Mouse (Mus musculus) midbrain, embryonic 16.5 days (tissue): ENCODE measurements around the gene Zfp36l2. TPM values are rescaled to one million over a fixed set of nuclear protein-coding genes. Genes with fewer than 3 reads are reported as not detected.

Experiments
- ATAC-seq: fragments of 200-750 bp; cut with Nextera tagmentation; 2 replicates; pipeline ENCODE4 v1.8.0; 2017; ENCODE audit warnings: moderate TSS enrichment
- H3K27ac ChIP-seq: fragments of 300-500 bp; sonication (generic); 2 replicates; pipeline ENCODE4 v1.5.1; 2014; ENCODE audit warnings: mild to moderate bottlenecking, low read length, mixed read lengths
- H3K27me3 ChIP-seq: fragments of 300-500 bp; sonication (generic); 2 replicates; pipeline ENCODE4 v1.6.1; 2014; ENCODE audit warnings: low read depth, low read length, mixed read lengths; ENCODE audit not compliant: control insufficient read depth, insufficient read depth
- H3K36me3 ChIP-seq: fragments of 300-500 bp; sonication (generic); 2 replicates; pipeline ENCODE4 v1.6.1; 2014; ENCODE audit warnings: mild to moderate bottlenecking, low read length, moderate library complexity, mixed read lengths; ENCODE audit not compliant: control insufficient read depth, insufficient read depth
- H3K4me1 ChIP-seq: fragments of 300-500 bp; sonication (generic); 2 replicates; pipeline ENCODE4 v1.6.1; 2014; ENCODE audit warnings: mild to moderate bottlenecking, low read length, mixed read lengths; ENCODE audit not compliant: control insufficient read depth, insufficient read depth
- H3K4me2 ChIP-seq: fragments of 300-500 bp; sonication (generic); 2 replicates; pipeline ENCODE4 v1.6.1; 2014; ENCODE audit warnings: mild to moderate bottlenecking, low read length, mixed read lengths
- H3K4me3 ChIP-seq: fragments of 300-500 bp; sonication (generic); 2 replicates; pipeline ENCODE4 v1.5.1; 2014; ENCODE audit warnings: low read depth, mild to moderate bottlenecking, low read length, moderate library complexity, mixed read lengths
- H3K9ac ChIP-seq: fragments of 300-500 bp; sonication (generic); 2 replicates; pipeline ENCODE4 v1.6.1; 2014; ENCODE audit warnings: low read depth, low read length, mixed read lengths
- H3K9me3 ChIP-seq: fragments of 300-500 bp; sonication (generic); replicated peaks from 2 replicates; pipeline ENCODE4 v1.6.1; 2014; ENCODE audit warnings: mild to moderate bottlenecking, low read length, mixed read lengths; ENCODE audit not compliant: control insufficient read depth, poor library complexity, severe bottlenecking
- WGBS: fragments of 180-500 bp; shearing (Covaris S2); extraction: QIAGEN DNeasy Blood & Tissue Kit; methylation state at CpG from one replicate; pipeline ENCODE4 v1.1.7; 2014; 5-methylcytosine and 5-hydroxymethylcytosine counted together
- polyA plus RNA-seq: library from polyadenylated mRNA; unstranded; fragments of >200 nt; fragmentation: Nextera tagmentation; extraction: Ambion mirVana; gene quantifications from 2 replicates; pipeline ENCODE4 v1.2.1, GENCODE M21; 2015

Gene Zfp36l2
- polyA plus RNA-seq, 1 experiment from 2014 or later, result 3.6 TPM

DNA sequence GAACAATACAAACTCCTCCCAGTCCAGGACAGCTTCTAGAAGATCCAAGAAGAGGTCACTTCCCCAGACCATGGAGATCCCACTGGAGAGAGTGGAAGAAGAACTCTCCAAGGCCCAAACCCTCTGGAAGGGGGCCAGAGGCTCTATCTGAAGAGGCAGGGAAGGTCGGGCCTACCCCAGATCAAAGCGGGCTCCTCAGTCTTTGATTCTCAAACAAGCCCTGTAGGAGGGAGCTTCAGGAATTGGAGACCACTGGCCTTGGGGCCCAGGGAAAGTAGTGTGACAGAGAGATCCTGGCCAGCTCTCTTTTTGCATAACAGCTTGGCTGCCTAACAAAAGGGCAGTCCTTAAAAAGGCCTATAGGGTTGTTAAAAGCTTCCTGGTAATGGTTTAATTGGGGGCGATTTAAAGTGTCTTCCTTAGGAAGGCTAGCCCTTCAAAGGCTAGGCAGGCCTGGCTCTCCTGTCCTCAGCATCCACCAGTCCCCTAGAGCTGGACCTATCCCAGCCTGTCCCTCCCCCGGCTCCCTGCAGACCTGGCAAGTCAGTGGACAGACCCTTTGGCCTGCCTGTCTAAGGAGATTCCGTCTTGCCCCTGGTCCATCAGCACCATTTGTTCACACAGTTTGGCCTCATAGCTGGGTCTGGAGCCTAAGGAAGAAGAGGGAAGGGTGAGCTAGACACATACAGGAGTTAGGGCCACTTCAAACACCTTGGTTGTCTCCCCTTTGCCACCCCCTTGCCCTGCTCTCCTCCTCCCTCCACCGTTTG, 35.4 kb downstream of the Zfp36l2 start:
- no peak overlapping the region for H3K9ac ChIP-seq
- 40% methylated on average over 6 of the region's 6 CpGs for WGBS
- H3K27ac ChIP-seq, result no peak overlapping the region
- no peak overlapping the region for H3K4me2 ChIP-seq
- no peaks in the 10 kb centered on the region for H3K9me3 ChIP-seq
- ATAC-seq, result no peak
- H3K27me3 ChIP-seq, result no peaks in the 10 kb centered on the region
- no peaks in the 10 kb centered on the region for H3K4me1 ChIP-seq
- no peak overlapping the region for H3K4me3 ChIP-seq
- H3K36me3 ChIP-seq, result no peaks in the 10 kb centered on the region

DNA sequence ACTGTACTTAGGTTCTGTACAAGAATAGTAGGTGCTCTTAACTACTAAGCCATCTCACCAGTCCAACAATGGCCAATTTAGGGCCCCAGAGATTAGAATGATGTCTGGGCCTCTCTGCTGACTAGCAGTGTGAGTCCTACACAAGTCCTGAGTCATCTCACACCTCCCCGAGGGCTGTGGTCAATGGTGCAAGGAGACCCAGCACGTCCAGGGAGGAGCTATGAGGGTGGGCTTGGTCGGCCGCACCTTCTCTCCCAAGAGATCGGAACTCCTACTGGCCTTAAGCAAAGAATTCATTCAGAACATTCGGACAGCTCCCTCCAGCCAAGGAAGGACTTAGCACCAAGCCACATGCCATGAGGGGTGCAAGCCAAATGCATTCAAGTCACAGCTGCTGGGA, 36.4 kb downstream of the Zfp36l2 start:
- H3K4me1 ChIP-seq, result no peaks in the 10 kb centered on the region; the same call in 1 of the 2 replicates
- H3K9ac ChIP-seq, result no peak overlapping the region
- H3K4me3 ChIP-seq, result no peak overlapping the region
- WGBS, result 78% methylated on average over 6 of the region's 6 CpGs
- no peak for ATAC-seq
- H3K9me3 ChIP-seq, result no peaks in the 10 kb centered on the region
- H3K36me3 ChIP-seq, result no peaks in the 10 kb centered on the region
- H3K4me2 ChIP-seq, result no peak overlapping the region
- no peak overlapping the region for H3K27ac ChIP-seq
- no peaks in the 10 kb centered on the region for H3K27me3 ChIP-seq

DNA sequence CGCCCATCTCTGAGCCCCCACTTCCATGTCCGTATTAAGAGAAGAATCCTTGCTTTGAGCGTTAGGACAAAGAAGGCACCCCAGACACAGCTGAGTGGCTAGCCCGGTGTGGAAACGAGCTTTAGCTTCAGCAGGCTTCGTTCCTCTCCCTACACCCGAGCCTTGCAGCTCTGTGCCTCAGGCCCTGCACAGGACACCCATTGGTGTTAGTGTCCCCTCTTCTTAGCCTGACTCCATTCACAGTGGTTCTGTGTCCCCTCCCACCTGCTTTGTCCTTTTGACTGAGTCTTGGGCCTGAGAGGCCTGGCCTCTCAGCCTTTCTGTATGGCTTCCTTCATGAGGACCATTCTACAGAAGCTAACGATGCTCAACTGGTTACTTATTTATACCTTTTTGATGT, 37.5 kb downstream of the Zfp36l2 start:
- no peaks in the 10 kb centered on the region for H3K27me3 ChIP-seq
- H3K27ac ChIP-seq, result no peak overlapping the region
- WGBS, result 47% methylated on average over 8 of the region's 8 CpGs
- no peak for ATAC-seq
- H3K36me3 ChIP-seq, result no peaks in the 10 kb centered on the region
- no peak overlapping the region for H3K4me3 ChIP-seq
- H3K4me2 ChIP-seq, result no peak overlapping the region
- no peaks in the 10 kb centered on the region; the same call in 1 of the 2 replicates for H3K4me1 ChIP-seq
- H3K9me3 ChIP-seq, result no peaks in the 10 kb centered on the region
- no peak overlapping the region for H3K9ac ChIP-seq

DNA sequence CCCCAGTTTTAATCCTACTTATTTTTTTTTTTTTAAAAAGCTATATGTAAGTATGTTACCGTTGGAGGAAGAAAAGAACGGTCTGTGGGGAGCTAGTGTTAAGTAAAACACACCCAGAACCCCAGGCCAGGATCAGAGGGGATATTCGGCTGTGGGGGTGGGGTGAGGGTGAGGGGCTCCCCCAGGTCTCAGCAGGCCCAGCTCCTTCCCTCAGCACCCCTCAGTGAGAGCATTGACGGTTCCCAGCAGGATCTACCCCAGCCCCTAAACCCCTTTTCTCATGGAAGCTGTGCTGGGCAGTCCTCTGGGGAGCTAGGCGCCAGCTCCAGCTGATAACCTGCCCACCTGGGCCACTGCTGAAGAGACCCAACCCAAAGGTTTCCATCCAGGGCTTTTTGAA, 38.2 kb downstream of the Zfp36l2 start:
- no peak overlapping the region for H3K4me3 ChIP-seq
- whole genome bisulfite sequencing, result 24% methylated on average over 5 of the region's 5 CpGs

DNA sequence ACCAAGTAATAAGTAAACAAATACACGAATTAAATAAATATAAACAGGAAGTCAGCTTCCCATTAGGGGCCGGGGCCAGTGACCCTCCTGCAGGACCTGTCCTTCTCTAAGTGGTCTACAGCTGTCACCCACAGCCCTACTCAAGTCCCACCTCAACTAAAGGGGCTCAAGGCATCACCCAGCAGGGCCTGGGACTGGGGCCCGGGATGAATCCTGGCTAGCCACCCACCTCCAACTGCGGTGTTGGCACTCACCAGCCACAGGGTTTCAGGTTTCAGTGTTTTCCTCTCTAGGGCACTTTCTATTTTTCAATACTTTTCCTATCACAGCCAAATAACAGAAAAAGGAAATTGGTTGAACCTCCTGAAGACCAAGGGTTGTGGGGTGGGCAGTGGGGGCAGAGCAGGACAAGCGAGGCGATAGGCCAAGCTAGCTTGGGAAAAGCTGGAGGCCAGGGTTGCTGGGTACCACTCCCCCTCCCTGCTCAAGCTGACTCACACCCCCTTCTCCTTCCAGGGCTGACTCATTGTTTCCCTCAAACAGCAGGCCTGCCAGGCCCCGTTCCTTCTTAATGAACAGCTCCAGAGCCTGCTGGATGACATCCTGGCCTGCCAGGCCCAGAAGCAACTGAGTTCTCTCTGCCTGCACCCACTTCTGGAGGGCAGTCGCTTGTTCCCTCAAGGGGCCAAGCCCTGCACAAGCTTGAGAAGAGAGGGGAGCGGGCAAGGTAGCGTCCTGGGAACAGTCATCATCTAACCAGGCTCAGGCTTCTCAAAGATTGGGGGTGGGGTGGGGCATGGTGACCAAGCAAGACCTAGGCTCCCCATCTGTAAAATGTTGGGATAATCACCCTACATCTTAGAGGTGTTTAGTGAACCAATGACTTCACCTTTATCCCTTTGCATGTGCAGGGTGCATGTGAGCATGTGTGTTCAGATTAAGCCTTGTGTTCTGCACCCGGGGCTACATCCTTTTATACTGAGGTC, 39.0 kb downstream of the Zfp36l2 start:
- peak; percentile 63 for ATAC-seq
- Histone ChIP-seq H3K4me3 (no peak overlapping the region), H3K27ac (no peak overlapping the region), H3K4me1 (no peaks in the 10 kb centered on the region; the same call in 1 of the 2 replicates), H3K36me3 (no peaks in the 10 kb centered on the region), H3K27me3 (no peaks in the 10 kb centered on the region), H3K9ac (no peak overlapping the region), H3K9me3 (no peaks in the 10 kb centered on the region), H3K4me2 (no peak overlapping the region)
- 33% methylated on average over 11 of the region's 11 CpGs for WGBS

More for the DNA sequence above, 38.2 kb downstream of the Zfp36l2 start:
- no peaks in the 10 kb centered on the region for H3K27me3 ChIP-seq
- H3K9me3 ChIP-seq, result no peaks in the 10 kb centered on the region
- H3K36me3 ChIP-seq, result no peaks in the 10 kb centered on the region
- no peak overlapping the region for H3K27ac ChIP-seq
- H3K4me1 ChIP-seq, result no peaks in the 10 kb centered on the region; the same call in 1 of the 2 replicates
- no peak overlapping the region for H3K4me2 ChIP-seq
- ATAC-seq, result no peak
- no peak overlapping the region for H3K9ac ChIP-seq

DNA sequence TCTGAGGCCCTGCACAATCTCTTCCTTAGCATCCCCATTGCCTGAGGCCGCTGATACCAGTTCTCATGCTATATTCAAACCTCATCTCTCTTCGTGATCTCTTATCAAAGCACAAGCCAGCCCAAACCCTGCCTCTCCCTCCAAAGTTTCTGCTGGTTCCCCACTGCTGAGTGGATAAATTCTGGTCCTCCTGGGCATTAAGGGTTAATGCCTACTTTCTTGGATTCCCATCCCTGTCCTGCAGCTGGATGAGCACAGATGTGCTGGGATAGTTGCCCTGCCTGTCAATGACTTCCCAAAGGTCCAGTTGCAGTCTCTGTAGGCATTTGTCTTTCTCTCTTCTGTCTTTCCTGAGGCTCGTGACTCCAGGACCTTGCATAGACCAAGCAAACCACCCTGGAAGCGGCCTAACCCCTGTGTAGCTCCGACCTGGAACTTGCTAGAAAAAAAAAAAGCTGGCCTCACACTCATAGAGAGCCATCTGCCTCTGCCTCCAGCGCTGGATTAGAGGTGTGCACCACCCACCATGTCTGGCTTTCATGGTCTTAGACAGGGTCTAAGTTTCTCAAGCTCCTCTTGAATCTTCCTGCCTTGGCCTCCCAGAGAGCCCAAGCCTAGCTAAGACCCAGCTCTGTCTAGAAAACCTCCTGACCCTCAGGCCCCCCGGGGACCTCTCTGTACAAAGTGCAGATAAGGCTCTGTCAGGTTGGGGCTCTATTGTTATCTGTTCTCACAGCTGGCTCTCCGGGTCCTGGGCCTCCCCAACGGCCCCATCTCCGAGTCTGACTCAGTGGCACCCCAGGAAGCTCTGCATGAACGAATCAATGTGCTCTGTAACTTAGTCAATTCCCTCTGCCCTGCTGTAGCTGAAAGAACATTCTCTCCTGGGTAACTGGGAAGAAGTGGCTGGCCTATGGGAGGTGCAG, 40.3 kb downstream of the Zfp36l2 start:
- no peaks in the 10 kb centered on the region for H3K9me3 ChIP-seq

DNA sequence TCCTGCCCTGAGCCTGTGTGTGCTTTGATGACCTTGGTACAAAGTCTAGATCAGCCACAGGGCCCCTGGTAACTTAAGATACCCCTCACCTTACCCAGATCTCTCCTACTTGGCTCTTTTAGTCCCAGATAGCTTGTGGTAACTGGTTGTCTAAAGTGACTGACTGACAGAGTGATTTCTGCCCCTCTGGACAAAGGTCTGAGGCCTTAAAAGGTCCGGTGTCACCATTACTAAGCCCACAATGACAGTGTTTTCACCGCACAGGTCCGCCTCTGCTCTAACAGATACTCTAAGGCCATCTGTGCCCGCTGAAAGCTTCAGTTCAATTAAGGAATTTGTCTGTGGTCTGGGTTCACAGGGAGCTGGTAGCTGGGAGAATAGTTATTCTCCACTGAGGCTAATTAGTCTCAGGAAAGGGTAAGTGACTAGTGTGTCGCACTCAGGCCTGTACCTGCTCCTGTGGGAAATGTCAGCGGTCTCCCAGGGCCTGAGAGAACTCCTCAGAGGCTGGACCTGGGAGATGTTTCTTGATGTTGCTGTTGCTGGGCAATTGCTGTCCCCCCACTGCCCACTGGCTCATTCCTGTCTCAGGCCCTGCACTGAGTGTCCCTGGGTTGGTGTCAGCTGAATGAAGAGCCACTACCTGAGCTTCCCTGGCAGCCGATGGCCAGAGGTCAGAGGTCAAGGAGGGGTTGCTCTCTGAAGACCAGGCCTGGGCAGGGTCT, 41.1 kb downstream of the Zfp36l2 start:
- H3K36me3 ChIP-seq, result no peaks in the 10 kb centered on the region
- no peak overlapping the region for H3K27ac ChIP-seq
- H3K9me3 ChIP-seq, result no peaks in the 10 kb centered on the region
- no peak overlapping the region for H3K4me2 ChIP-seq
- no peak for ATAC-seq
- H3K4me1 ChIP-seq, result no peaks in the 10 kb centered on the region; the same call in 1 of the 2 replicates
- no peak overlapping the region for H3K9ac ChIP-seq
- H3K4me3 ChIP-seq, result no peak overlapping the region
- H3K27me3 ChIP-seq, result no peaks in the 10 kb centered on the region
- WGBS, result 50% methylated on average over 7 of the region's 7 CpGs

More for the DNA sequence above, 40.3 kb downstream of the Zfp36l2 start:
- Histone ChIP-seq H3K4me3 (no peak overlapping the region), H3K4me2 (no peak overlapping the region), H3K27me3 (no peaks in the 10 kb centered on the region), H3K4me1 (no peaks in the 10 kb centered on the region; the same call in 1 of the 2 replicates), H3K9ac (no peak overlapping the region), H3K36me3 (no peaks in the 10 kb centered on the region), H3K27ac (no peak overlapping the region)
- WGBS, result 49% methylated on average over 11 of the region's 11 CpGs
- ATAC-seq, result no peak

DNA sequence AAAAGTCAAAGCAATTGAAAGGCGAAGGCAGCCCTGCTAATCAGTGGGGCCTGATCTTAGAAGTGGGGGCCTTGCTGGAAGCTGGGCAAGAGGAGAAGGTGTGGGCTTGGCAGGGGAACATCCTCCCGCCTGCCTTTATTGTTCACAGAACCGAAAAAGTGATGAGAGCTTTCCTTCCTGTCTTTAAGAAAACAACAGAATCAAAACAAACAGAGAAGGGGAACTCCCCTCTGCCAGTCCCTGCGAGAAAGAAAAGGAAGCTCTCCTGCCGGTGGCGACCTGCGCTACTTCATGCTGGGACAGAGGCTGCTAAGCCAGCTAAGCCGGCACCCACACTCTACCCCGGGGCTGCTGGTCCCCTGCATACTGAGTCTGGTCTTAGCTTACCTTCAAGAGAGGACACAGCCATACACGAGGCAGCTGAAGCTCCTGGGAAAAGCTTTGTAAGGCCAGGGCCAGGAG, 41.9 kb downstream of the Zfp36l2 start:
- ATAC-seq, result no peak
- Histone ChIP-seq H3K4me1 (no peaks in the 10 kb centered on the region; the same call in 1 of the 2 replicates), H3K4me3 (no peak overlapping the region), H3K9me3 (no peaks in the 10 kb centered on the region), H3K27me3 (no peaks in the 10 kb centered on the region), H3K9ac (no peak overlapping the region), H3K36me3 (no peaks in the 10 kb centered on the region), H3K4me2 (no peak overlapping the region), H3K27ac (no peak overlapping the region)
- 15% methylated on average over 10 of the region's 10 CpGs for WGBS
